Mouse (Mus musculus) forebrain, embryonic 11.5 days (tissue): Measurements from ENCODE around the gene Bmp7. TPM values are rescaled to one million over a fixed set of nuclear protein-coding genes. Genes with fewer than 3 reads are reported as not detected.

Source experiments
- ATAC-seq: fragments of 200-750 bp; cut with Nextera tagmentation; replicated peaks from 2 replicates; pipeline ENCODE4 v1.8.0; 2017; ENCODE audit warnings: moderate TSS enrichment; ENCODE audit not compliant: low FRiP score
- DNase-seq: peaks from one replicate; pipeline ENCODE4 v3.0.0-alpha.2; 2017; ENCODE audit warnings: low spot score
- H3K27ac ChIP-seq: fragments of 300-500 bp; sonication (generic); 2 replicates; pipeline ENCODE4 v1.5.1; 2014; ENCODE audit warnings: low read depth, low read length
- H3K27me3 ChIP-seq: fragments of 300-500 bp; sonication (generic); 2 replicates; pipeline ENCODE4 v1.6.1; 2014; ENCODE audit warnings: mild to moderate bottlenecking, low read length, mixed read lengths; ENCODE audit not compliant: control insufficient read depth, insufficient read depth
- H3K36me3 ChIP-seq: fragments of 300-500 bp; sonication (generic); 2 replicates; pipeline ENCODE4 v1.6.1; 2014; ENCODE audit warnings: mild to moderate bottlenecking, low read length, moderate library complexity, mixed read lengths; ENCODE audit not compliant: control insufficient read depth, insufficient read depth
- H3K4me1 ChIP-seq: fragments of 300-500 bp; sonication (generic); replicated peaks from 2 replicates; pipeline ENCODE4 v1.6.1; 2014; ENCODE audit warnings: low read length, mixed read lengths; ENCODE audit not compliant: control insufficient read depth, insufficient read depth
- H3K4me2 ChIP-seq: fragments of 300-500 bp; sonication (generic); 2 replicates; pipeline ENCODE4 v1.6.1; 2014; ENCODE audit warnings: low read depth, mild to moderate bottlenecking, low read length, moderate library complexity, mixed read lengths; ENCODE audit not compliant: severe bottlenecking
- H3K4me3 ChIP-seq: fragments of 300-500 bp; sonication (generic); 2 replicates; pipeline ENCODE4 v1.5.1; 2014; ENCODE audit warnings: low read depth, low read length
- H3K9ac ChIP-seq: fragments of 300-500 bp; sonication (generic); 2 replicates; pipeline ENCODE4 v1.6.1; 2014; ENCODE audit warnings: low read length
- H3K9me3 ChIP-seq: fragments of 300-500 bp; sonication (generic); 2 replicates; pipeline ENCODE4 v1.6.1; 2016; ENCODE audit warnings: low read length, mixed read lengths; ENCODE audit not compliant: control insufficient read depth
- WGBS: fragments of 180-500 bp; shearing (Covaris S2); extraction: QIAGEN DNeasy Blood & Tissue Kit; methylation state at CpG from one replicate; pipeline ENCODE4 v1.1.7; 2014; 5-methylcytosine and 5-hydroxymethylcytosine counted together
- polyA plus RNA-seq: library from polyadenylated mRNA; unstranded; fragments of >200 nt; fragmentation: Nextera tagmentation; extraction: Ambion mirVana; gene quantifications from 2 replicates; pipeline ENCODE4 v1.2.1, GENCODE M21; 2014

Gene Bmp7
- polyA plus RNA-seq, 1 experiment from 2014 or later, result 20.7 TPM

DNA sequence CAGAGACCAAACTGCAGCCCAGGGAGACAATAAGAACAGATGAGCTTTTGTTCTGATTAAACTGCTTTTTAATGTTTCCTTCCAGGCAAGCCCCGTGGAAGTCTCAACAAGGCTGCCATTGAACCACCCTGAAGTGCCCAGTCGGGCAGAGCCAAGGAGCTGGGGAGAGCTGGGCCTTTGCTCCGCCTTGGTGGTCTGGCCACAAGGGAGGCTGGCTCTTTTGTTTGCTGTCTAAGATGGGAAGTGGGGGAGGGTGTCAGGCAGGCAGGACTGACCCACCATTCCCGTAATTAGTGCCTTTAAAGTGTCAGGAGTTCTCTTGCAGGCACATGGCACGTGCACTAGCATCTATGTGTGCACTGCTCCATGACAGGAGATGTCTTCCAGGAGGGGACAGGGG is 18.5 kb upstream of the Bmp7 start:
- Histone ChIP-seq H3K36me3 (no peaks in the 10 kb centered on the region), H3K4me2 (no peak overlapping the region), H3K9me3 (peaks cover 6% of the 10 kb centered on the region), H3K27ac (no peak overlapping the region), H3K9ac (peak overlapping the region; percentile 12; the same call in 1 of the 2 replicates), H3K4me3 (no peak overlapping the region), H3K27me3 (no peaks in the 10 kb centered on the region), H3K4me1 (peaks cover 7% of the 10 kb centered on the region)
- peak; percentile 79 for ATAC-seq
- 3% methylated on average over 5 of the region's 5 CpGs for WGBS
- DNase-seq, result no peak

DNA sequence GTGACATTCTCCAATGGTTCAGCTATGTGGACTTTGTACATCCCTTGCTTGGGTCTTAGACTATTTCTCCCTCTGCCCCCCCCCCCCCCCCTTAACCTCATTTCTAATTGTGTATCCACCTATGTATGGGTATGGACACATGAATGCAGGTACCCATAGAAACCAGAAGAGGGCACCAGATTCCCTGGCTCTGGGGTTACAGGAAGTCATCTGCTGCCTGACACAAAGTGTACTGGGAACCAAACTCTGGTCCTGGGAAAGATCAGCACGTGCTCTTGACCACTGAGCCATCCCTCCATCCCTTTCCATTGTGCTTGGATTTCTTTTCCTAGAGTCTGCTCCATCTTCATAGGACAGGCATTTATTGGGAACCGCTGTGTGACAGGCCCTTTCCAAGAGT is 11.9 kb upstream of the Bmp7 start:
- H3K4me1 ChIP-seq, result no peaks in the 10 kb centered on the region
- no peak overlapping the region for H3K4me3 ChIP-seq
- no peaks in the 10 kb centered on the region for H3K36me3 ChIP-seq
- WGBS, result 71% methylated on average over 2 of the region's 2 CpGs
- no peak overlapping the region for H3K27ac ChIP-seq
- no peaks in the 10 kb centered on the region for H3K27me3 ChIP-seq
- peaks cover 4% of the 10 kb centered on the region for H3K9me3 ChIP-seq
- no peak overlapping the region for H3K4me2 ChIP-seq
- H3K9ac ChIP-seq, result no peak overlapping the region
- DNase-seq, result no peak
- no peak for ATAC-seq

DNA sequence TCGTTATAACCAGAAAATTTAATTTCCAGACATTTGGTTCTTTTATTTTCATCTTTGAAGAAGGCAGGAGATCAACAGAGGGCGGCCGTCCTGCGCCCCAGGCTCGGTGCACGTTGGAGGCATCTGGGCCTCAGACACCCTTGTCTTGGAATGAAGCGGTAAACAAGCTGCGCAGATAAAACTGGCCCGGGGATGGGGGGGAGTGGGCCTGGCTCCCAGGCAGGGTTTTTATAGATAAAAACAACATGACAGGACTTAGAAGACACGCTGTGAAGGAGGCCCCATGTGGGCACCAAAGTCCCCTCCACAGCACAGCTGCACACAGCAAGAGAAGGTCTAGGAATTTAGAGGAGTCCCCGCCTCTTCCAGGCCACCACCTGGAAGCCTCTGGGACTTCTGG is 10.6 kb upstream of the Bmp7 start:
- WGBS, result 31% methylated on average over 11 of the region's 11 CpGs

DNA sequence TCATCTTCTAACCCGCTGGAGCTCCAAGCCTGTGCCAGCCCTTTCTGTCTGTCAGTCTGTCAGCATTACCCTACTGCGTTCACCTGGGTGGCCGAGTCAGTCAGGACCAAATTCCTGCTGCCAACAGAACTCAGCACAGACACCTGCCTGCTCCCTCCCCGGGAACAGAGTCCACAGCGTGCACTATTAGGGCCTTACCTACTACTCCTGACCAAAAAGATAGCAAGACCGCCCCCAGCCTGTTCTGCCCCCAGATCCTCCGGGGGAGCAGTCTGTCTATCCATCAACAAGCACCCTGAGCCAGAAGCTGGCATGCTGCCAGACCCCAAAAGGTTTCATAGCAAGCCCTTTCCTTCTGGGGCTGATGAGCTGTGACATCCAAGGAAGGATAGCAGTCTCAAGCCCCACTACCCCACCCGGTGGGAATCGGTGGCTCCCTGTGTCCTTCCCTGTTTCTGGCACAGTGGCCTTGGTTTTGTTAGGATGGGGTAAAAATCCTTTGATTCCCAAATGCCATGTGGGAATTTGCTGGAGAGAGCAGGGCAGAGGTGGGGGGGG is 10.1 kb upstream of the Bmp7 start:
- H3K4me2 ChIP-seq, result no peak overlapping the region
- H3K9ac ChIP-seq, result no peak overlapping the region
- no peak overlapping the region for H3K4me3 ChIP-seq
- H3K27ac ChIP-seq, result no peak overlapping the region
- no peaks in the 10 kb centered on the region for H3K36me3 ChIP-seq
- WGBS, result 69% methylated on average over 9 of the region's 9 CpGs
- H3K9me3 ChIP-seq, result no peaks in the 10 kb centered on the region
- ATAC-seq (no peak), DNase-seq (no peak)
- H3K4me1 ChIP-seq, result no peaks in the 10 kb centered on the region
- H3K27me3 ChIP-seq, result no peaks in the 10 kb centered on the region

More for the DNA sequence above, 10.6 kb upstream of the Bmp7 start:
- ATAC-seq (no peak), DNase-seq (no peak)
- Histone ChIP-seq H3K27me3 (no peaks in the 10 kb centered on the region), H3K9ac (no peak overlapping the region), H3K4me1 (no peaks in the 10 kb centered on the region), H3K27ac (no peak overlapping the region), H3K36me3 (no peaks in the 10 kb centered on the region), H3K4me2 (no peak overlapping the region), H3K9me3 (no peaks in the 10 kb centered on the region), H3K4me3 (no peak overlapping the region)

DNA sequence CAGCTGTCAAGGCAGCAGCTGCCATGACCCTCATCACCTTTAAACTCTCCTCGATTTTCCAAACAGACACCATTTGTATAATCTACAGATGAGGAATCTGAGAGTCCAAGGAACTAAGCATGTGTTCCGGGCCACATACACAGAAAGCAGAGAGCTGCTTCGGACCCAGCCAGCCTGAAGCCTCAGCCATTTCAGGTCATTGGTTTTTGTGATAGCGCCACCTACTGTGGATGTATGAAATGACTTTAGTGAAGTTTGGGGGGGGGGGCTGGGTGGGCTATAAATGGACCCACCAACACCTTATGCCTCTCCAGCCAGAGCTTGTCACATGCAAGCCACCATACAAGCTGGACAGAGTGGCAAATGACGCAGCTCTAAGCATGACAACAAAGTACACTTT is 8.9 kb upstream of the Bmp7 start:
- WGBS, result 43% methylated on average over 5 of the region's 5 CpGs
- no peak overlapping the region for H3K27ac ChIP-seq
- H3K4me2 ChIP-seq, result no peak overlapping the region
- no peaks in the 10 kb centered on the region for H3K9me3 ChIP-seq
- no peak overlapping the region for H3K4me3 ChIP-seq
- no peaks in the 10 kb centered on the region for H3K27me3 ChIP-seq
- H3K4me1 ChIP-seq, result no peaks in the 10 kb centered on the region
- H3K36me3 ChIP-seq, result no peaks in the 10 kb centered on the region
- no peak for ATAC-seq
- H3K9ac ChIP-seq, result no peak overlapping the region
- peak; percentile 52 for DNase-seq

DNA sequence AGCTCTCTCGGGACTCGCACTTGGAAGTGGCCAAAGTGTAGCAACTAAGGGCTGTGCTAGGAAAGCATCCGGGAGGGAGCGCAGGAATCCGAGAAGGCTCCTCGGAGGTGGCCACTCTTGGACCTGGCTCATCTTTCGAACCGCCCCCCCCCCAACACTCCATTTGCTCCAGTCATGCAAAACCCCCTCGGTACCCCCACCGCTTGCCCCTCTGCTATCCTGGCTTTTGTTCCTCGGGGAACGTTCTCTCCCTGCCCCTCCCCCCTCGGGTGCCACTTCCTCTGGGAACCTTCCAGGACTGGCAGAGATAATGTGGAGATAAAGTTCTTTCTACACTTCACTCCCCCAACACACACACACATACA is 660 bp upstream of the Bmp7 start:
- under 1% methylated on average over 12 of the region's 13 CpGs for WGBS
- H3K36me3 ChIP-seq, result no peaks in the 10 kb centered on the region
- no peaks in the 10 kb centered on the region for H3K9me3 ChIP-seq
- H3K4me2 ChIP-seq, result peak overlapping the region; percentile 95
- peak overlapping the region; percentile 50; the same call in 1 of the 2 replicates for H3K27ac ChIP-seq
- H3K27me3 ChIP-seq, result peaks cover 64% of the 10 kb centered on the region
- H3K4me1 ChIP-seq, result peaks cover 16% of the 10 kb centered on the region; the same call in 1 of the 2 replicates
- H3K4me3 ChIP-seq, result peak overlapping the region; percentile 48
- no peak overlapping the region; the same call in 1 of the 2 replicates for H3K9ac ChIP-seq
- ATAC-seq, result peak; percentile 31
- DNase-seq, result no peak

DNA sequence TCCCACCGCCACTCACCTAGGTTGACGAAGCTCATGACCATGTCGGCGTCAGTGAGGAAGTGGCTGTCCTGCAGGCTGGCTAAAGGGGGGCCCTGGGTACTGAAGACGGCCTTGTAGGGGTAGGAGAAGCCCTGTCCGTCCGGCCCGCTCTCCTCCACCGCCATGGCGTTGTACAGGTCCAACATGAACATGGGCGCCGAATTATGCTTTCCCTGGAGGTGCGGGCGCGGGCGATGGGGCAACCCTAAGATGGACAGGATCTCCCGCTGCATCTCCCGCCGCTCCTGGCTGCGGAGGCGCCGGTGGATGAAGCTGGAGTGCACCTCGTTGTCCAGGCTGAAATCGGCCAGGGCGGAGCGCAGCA is 500 bp downstream of the Bmp7 start:
- Histone ChIP-seq H3K4me2 (peak overlapping the region; percentile 95), H3K27me3 (peaks cover 73% of the 10 kb centered on the region), H3K9ac (peak overlapping the region; percentile 56), H3K9me3 (no peaks in the 10 kb centered on the region), H3K4me3 (peak overlapping the region; percentile 48), H3K27ac (peak overlapping the region; percentile 50), H3K36me3 (no peaks in the 10 kb centered on the region), H3K4me1 (peaks cover 27% of the 10 kb centered on the region)
- peak; percentile 67 for DNase-seq
- ATAC-seq, result 0 out of 2 replicates have a peak, but pooled peaks have one; percentile 1
- under 1% methylated on average over 26 of the region's 26 CpGs for WGBS

DNA sequence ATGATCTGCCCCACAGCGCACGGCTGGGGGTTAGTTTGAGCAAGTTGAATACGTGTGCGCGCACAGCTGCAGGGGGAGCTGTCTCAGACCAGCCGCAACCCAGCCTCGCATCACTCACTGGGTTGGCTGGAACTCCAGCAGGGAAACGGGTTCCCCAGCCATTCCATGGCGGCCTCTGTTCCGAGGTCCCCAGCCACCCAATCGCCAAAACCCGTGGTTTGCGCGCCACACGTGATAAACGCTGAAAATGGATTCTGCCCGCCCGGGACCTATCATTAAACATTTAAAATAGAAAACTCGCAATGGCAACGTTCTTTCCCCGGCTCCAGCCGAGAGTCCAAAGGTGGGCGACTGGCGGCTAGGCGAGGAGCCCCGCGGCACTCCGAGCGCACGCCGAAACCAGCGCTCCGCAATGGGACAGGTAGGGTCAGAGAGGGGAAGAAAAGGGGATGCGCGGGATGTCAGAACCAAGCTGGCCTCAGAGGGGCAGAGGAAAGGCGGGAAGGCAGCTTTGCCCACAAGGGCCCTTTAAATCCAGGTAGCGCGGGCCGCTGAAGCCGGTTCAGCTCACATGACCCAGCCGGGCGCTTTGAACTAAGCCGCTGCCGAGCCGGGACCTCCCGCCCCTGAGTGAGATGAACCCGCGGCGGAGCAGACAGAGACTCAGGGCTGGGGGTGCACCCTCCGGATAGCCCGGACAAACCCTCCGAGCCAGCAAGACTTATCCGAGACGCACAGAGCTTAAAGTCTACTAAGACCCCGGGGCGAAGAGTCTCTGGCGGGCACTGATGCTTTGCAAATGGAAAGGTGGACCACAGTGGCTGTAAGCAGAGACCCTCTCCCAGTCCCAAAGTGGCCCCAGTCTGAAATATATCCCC is 1.1 kb downstream of the Bmp7 start:
- DNase-seq, result peak; percentile 78
- Histone ChIP-seq H3K27ac (no peak overlapping the region), H3K4me2 (peak overlapping the region; percentile 95), H3K27me3 (peaks cover 73% of the 10 kb centered on the region), H3K9ac (peak overlapping the region; percentile 56), H3K4me1 (peaks cover 30% of the 10 kb centered on the region), H3K36me3 (no peaks in the 10 kb centered on the region), H3K9me3 (no peaks in the 10 kb centered on the region), H3K4me3 (peak overlapping the region; percentile 48)
- ATAC-seq, result no peak
- under 1% methylated on average over 57 of the region's 57 CpGs for WGBS
